Mouse (Mus musculus) kidney, postnatal 0 days (tissue): ENCODE measurements at regions not wholly inside any gene's neighbourhood (a gene's known extent, or its start where the extent isn't known, plus 50 kb on each side); places are given as distances from the start of the nearest gene placed in this dataset.

Experiments used
- ATAC-seq: fragments of 200-750 bp; cut with Nextera tagmentation; replicated peaks from 2 replicates; pipeline ENCODE4 v1.8.0; 2017; ENCODE audit warnings: low read depth, moderate number of reproducible peaks, moderate TSS enrichment, moderate library complexity; ENCODE audit not compliant: low FRiP score
- DNase-seq: peaks from one replicate; pipeline ENCODE4 v3.0.0-alpha.2; 2016; ENCODE audit warnings: low spot score
- H3K27ac ChIP-seq: fragments of 300-500 bp; sonication (generic); 2 replicates; pipeline ENCODE4 v1.5.1; 2014; ENCODE audit warnings: mild to moderate bottlenecking
- H3K27me3 ChIP-seq: fragments of 300-500 bp; sonication (generic); 2 replicates; pipeline ENCODE4 v1.6.1; 2014; ENCODE audit warnings: low read length, mixed read lengths; ENCODE audit not compliant: insufficient read depth
- H3K36me3 ChIP-seq: fragments of 300-500 bp; sonication (generic); 2 replicates; pipeline ENCODE4 v1.6.1; 2014; ENCODE audit warnings: low read length, mixed read lengths; ENCODE audit not compliant: insufficient read depth
- H3K4me1 ChIP-seq: fragments of 300-500 bp; sonication (generic); replicated peaks from 2 replicates; pipeline ENCODE4 v1.6.1; 2014; ENCODE audit warnings: antibody characterized with exemption, low read length, mixed read lengths; ENCODE audit not compliant: insufficient read depth
- H3K4me2 ChIP-seq: fragments of 300-500 bp; sonication (generic); 2 replicates; pipeline ENCODE4 v1.6.1; 2014; ENCODE audit warnings: mild to moderate bottlenecking, low read length, moderate library complexity, mixed read lengths
- H3K4me3 ChIP-seq: fragments of 300-500 bp; sonication (generic); replicated peaks from 2 replicates; pipeline ENCODE4 v1.5.1; 2014; ENCODE audit warnings: low read depth, low read length
- H3K9ac ChIP-seq: fragments of 300-500 bp; sonication (generic); 2 replicates; pipeline ENCODE4 v1.6.1; 2014; ENCODE audit warnings: low read depth, low read length
- H3K9me3 ChIP-seq: fragments of 300-500 bp; sonication (generic); replicated peaks from 2 replicates; pipeline ENCODE4 v1.6.1; 2016; ENCODE audit warnings: low read length, inconsistent platforms, mixed read lengths
- CTCF ChIP-seq: IDR thresholded peaks from 2 replicates; pipeline ENCODE4 v1.5.1; 2016; ENCODE audit warnings: antibody characterized with exemption, low read depth, mild to moderate bottlenecking, moderate library complexity
- WGBS: fragments of 180-500 bp; shearing (Covaris S2); extraction: QIAGEN DNeasy Blood & Tissue Kit; methylation state at CpG from one replicate; pipeline ENCODE4 v1.1.7; 2014; 5-methylcytosine and 5-hydroxymethylcytosine counted together

DNA sequence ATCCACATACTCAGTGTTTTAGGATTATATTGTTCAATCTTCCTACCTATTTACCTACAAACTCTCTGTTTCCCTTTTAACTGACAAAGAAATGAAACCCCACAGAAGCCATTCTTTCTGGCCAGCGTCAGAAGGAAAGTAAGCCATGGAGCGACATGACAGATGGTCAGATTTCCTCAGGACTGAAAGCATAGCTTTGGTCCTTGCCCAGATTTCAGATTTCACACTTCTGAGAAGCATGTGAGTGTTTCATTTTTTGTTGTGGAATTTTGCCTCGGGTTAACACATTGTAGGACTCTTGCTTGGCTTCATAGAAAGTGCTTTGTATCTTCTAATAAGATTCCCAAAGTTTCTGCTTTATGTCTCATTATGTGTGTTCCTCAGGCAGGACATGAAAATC is 739.7 kb downstream of the Utrn start:
- no peak overlapping the region for H3K9ac ChIP-seq
- H3K36me3 ChIP-seq: no peaks in the 10 kb centered on the region
- H3K4me1 ChIP-seq: no peaks in the 10 kb centered on the region
- no peak for TF ChIP-seq CTCF
- H3K9me3 ChIP-seq: no peaks in the 10 kb centered on the region
- DNase-seq (no peak), ATAC-seq (no peak)
- H3K4me2 ChIP-seq: no peak overlapping the region
- no peak overlapping the region for H3K4me3 ChIP-seq
- WGBS: 64% methylated on average over 3 of the region's 3 CpGs
- H3K27me3 ChIP-seq: no peaks in the 10 kb centered on the region
- H3K27ac ChIP-seq: no peak overlapping the region

DNA sequence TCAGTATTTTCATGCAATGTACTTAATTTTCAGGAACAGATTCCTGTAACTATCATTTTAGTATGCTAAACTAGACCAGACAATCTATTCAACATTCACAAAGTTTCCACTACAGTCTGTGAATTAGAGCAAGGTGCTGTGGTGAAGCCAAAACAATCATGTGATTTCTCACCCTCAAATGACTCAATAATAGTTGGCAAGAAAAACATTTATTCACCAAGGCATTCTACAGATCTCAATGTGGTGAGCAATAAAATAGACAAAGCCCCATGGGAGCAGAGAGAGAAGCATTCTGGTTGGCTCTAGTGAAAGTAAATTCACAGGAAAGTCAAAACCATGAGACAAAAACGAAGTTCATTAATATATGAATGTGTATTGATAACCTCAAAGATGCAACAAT is 724.5 kb downstream of the Utrn start:
- 49% methylated on average over 1 of the region's 1 CpGs for WGBS
- ATAC-seq (no peak), DNase-seq (no peak)
- Histone ChIP-seq H3K27ac (no peak overlapping the region), H3K4me1 (no peaks in the 10 kb centered on the region), H3K4me3 (no peak overlapping the region), H3K9ac (no peak overlapping the region), H3K9me3 (no peaks in the 10 kb centered on the region), H3K36me3 (no peaks in the 10 kb centered on the region), H3K4me2 (no peak overlapping the region), H3K27me3 (no peaks in the 10 kb centered on the region)
- TF ChIP-seq CTCF: no peak

DNA sequence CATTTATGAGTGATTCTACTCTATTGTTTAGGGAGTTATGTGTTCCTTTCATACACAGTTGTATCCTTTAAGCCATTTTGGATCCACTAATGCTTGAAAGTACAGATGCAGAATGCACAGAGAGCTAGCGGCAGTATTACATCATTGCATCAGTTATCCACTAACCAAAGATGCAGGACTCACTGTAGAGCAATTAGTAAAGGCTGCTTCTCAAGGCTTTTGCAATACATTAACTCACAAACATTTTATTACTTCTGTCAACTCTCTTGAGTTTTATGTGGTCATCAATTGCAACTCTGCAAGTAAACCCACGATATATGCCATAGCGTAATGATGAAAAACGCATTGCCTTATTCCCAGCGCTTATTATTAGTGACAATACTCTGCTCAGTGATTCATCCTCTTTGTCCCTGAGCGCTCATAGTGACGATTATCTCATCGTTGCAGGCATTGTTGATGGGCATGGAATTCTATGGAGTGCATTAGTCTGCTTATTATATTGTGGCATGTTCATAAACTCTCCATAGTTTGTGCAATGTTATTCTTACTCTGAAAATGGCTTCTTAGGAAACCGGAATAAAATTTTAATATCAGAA is 722.1 kb downstream of the Utrn start:
- no peak for TF ChIP-seq CTCF
- DNase-seq (no peak), ATAC-seq (no peak)
- Histone ChIP-seq H3K4me1 (no peaks in the 10 kb centered on the region), H3K4me2 (no peak overlapping the region), H3K36me3 (no peaks in the 10 kb centered on the region), H3K27me3 (no peaks in the 10 kb centered on the region), H3K27ac (no peak overlapping the region), H3K9ac (no peak overlapping the region), H3K4me3 (no peak overlapping the region), H3K9me3 (no peaks in the 10 kb centered on the region)
- 89% methylated on average over 9 of the region's 9 CpGs for WGBS

DNA sequence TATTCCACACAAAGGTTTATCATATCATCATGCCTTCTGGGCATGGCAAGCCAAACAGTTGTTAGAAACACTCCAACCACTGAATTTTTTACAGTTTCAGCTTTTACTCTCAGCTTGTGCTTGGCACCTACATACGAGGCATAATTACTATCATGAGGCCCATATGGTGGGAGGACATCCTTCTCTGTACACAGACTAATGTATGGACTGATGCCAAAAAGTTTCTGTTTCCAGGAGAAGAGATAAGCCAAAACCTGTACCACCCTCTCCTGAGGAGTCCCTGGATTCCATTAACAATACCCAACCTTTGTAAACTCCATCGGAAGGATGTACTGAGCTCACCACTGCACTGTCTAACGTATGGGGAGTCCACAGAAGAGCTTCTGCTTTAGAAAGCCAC is 698.9 kb downstream of the Utrn start:
- Histone ChIP-seq H3K27ac (no peak overlapping the region), H3K4me1 (no peaks in the 10 kb centered on the region), H3K27me3 (no peaks in the 10 kb centered on the region), H3K9me3 (no peaks in the 10 kb centered on the region), H3K9ac (no peak overlapping the region), H3K36me3 (no peaks in the 10 kb centered on the region), H3K4me3 (no peak overlapping the region), H3K4me2 (no peak overlapping the region)
- no peak for ATAC-seq
- DNase-seq: no peak
- no peak for TF ChIP-seq CTCF
- WGBS: 82% methylated on average over 3 of the region's 3 CpGs

DNA sequence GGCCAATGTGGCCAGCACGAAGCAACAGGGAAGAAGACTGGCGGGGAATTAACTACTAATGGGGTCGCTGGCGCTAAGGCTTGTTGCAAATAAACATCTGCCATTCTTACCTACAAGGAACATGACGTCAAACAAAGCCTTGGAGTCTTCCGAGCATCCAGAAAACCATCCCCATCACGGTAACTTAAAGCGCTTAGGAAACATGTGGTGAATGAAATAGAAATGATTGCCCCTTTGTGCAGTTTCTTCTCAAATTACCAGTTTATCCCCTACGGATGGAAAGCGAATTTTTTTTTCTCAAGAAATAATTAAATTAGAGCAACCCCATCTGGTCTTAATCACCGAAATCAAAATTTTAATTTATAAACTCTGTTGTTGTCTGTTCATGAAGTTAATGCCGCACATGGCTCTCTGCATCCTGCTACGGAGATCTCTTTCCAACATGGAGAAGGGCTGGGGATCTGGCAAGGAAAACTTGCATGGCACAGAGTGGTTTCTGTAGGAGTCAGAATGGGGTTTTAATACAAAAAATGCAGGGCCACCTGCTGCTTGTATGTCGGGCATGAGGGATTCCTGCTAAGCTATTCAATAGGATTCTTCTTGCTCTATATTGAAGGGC is 694.9 kb downstream of the Utrn start:
- H3K9ac ChIP-seq: no peak overlapping the region
- no peak overlapping the region for H3K4me2 ChIP-seq
- no peak overlapping the region for H3K27ac ChIP-seq
- 76% methylated on average over 14 of the region's 14 CpGs for WGBS
- H3K36me3 ChIP-seq: no peaks in the 10 kb centered on the region
- TF ChIP-seq CTCF: no peak
- H3K4me1 ChIP-seq: no peaks in the 10 kb centered on the region
- no peak for ATAC-seq
- no peaks in the 10 kb centered on the region for H3K9me3 ChIP-seq
- no peak for DNase-seq
- no peaks in the 10 kb centered on the region for H3K27me3 ChIP-seq
- H3K4me3 ChIP-seq: no peak overlapping the region

DNA sequence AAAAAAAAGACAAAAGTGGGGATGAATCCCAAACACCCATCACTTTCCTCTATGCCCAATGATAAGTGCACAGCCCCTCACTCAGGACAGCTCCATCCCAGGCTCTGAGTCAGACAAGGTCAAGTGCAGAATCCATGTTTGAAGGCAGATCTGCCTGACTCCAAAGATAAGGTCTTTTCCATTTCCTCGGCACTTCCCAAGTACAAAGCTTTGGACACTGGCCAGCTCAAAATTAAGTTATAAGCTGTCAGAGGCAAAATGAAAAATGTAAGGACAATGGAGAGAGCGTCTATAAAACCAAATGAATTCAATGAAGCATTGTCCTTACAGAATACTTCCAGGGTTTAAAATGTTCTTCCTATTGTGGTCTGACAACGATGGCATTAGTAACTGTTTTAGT is 694.0 kb downstream of the Utrn start:
- H3K9ac ChIP-seq: no peak overlapping the region
- ATAC-seq (no peak), DNase-seq (peak; percentile 17)
- H3K4me2 ChIP-seq: no peak overlapping the region
- no peaks in the 10 kb centered on the region for H3K36me3 ChIP-seq
- WGBS: 58% methylated on average over 3 of the region's 3 CpGs
- H3K27me3 ChIP-seq: no peaks in the 10 kb centered on the region
- no peak for TF ChIP-seq CTCF
- no peak overlapping the region for H3K4me3 ChIP-seq
- no peak overlapping the region for H3K27ac ChIP-seq
- H3K9me3 ChIP-seq: no peaks in the 10 kb centered on the region
- no peaks in the 10 kb centered on the region for H3K4me1 ChIP-seq

DNA sequence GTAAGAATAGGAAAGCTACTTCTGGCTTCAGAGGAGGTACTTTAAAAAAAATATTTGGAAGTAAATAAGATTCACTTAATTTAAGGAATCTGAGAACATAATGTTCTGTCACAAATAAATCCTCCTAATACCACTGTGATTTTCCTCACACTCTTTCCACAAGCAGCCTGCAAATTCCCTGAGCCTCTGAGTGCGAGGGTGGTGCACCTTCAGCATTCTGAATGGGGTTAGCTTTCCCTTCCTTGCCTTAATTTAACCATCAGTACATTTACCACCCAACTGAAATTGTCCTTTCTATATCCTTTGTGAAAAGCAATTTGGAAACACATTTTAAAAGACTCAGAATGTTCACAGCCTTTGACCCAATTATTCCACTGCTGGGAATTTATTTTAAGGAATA is 691.7 kb downstream of the Utrn start:
- no peaks in the 10 kb centered on the region for H3K4me1 ChIP-seq
- no peaks in the 10 kb centered on the region for H3K9me3 ChIP-seq
- no peak overlapping the region for H3K4me3 ChIP-seq
- no peaks in the 10 kb centered on the region for H3K36me3 ChIP-seq
- no peak overlapping the region for H3K4me2 ChIP-seq
- ATAC-seq (no peak), DNase-seq (no peak)
- no peak for TF ChIP-seq CTCF
- no peaks in the 10 kb centered on the region for H3K27me3 ChIP-seq
- no peak overlapping the region for H3K27ac ChIP-seq
- H3K9ac ChIP-seq: no peak overlapping the region
- WGBS: 67% methylated on average over 1 of the region's 1 CpGs
